Mouse (Mus musculus): Measurements from ENCODE around the gene Rtn1.

- TF ChIP-seq POLR2A (IDR thresholded peaks at IDR 0.05; ENCODE audit: extremely low read depth, insufficient read depth, low read length) (no peak), CTCF (IDR thresholded peaks at IDR 0.05; ENCODE audit: extremely low read depth, insufficient read depth, low read length) (no peak)
Observed at GRCm38 (mm10) chr12:72310818-72311217, 98.0 kb downstream of the Rtn1 start.
